Mouse (Mus musculus) embryo, embryonic 10 days (tissue): ENCODE data around the gene Gm11756.
"Not testable (repeated sequence)": the region's sequence is repeated elsewhere in the genome, so short reads cannot be mapped to it uniquely, and the experiment has no call there.

ENCODE experiments used
- DNase-seq: peaks from one replicate; pipeline ENCODE4 v3.0.0-alpha.2; 2015; ENCODE audit warnings: low spot score

Gm11756 gene

DNA sequence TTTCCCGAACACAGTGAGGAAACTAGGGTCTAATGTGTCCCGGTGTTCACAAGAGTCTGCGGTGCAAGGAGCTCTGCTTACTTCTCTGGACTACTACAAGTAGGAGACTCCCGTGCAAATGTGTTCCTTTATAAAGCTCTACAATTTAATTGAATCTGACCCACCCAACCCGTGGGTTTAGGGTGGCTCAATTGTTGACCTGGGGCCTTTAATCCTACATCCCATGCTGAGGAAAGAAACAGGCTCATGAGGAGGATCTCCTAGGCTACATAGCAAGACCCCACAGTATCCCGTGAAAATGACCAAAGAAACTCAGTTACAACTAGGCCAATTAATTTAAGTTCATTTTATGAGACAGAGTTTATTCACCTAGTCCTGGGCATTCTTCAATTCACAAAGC is at the start of gene Gm11756:
Gm11756 (minus strand) TSS at position 101 of the 400 bp plus-strand sequence.
- DNase-seq, result not testable (repeated sequence)

DNA sequence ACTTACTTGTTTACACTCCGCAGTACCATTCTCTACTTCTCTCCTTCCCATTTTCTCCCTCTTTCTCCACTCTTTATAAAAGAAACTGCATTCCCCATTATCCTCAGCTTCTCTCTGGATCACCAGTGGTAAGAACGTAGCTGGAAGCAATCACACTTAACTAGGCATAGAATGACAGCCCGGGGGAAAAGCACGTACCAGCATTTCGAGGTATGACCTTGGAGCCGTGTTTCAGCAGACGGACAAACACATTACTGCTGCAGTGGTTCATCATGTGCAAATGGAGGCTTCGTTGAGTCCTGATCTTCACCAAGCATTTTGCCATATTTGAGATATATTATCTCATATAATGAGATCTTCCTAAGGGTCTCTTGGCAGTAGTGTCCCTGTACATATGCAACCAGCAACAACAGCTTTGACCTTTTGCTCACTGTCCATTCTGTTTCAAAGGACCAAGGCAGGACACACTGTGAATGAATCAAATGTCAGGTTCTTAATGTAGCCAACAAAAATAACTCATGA is 29.9 kb upstream of the Gm11756 start, which contains the start of gene 2310002L09Rik:
2310002L09Rik (minus strand) TSS at position 472 of the 522 bp plus-strand sequence.
- no peak for DNase-seq

DNA sequence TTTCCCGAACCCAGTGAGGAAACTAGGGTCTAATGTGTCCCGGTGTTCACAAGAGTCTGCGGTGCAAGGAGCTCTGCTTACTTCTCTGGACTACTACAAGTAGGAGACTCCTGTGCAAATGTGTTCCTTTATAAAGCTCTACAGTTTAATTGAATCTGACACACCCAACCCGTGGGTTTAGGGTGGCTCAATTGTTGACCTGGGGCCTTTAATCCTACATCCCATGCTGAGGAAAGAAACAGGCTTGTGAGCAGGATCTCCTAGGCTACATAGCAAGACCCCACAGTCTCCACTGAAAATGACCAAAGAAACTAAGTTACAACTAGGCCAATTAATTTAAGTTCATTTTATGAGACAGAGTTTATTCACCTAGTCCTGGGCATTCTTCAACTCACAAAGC is 14.7 kb downstream of the Gm11756 start, which contains the start of gene Gm13871:
Gm13871 (minus strand) TSS at position 101 of the 400 bp plus-strand sequence.
- not testable (repeated sequence) for DNase-seq

DNA sequence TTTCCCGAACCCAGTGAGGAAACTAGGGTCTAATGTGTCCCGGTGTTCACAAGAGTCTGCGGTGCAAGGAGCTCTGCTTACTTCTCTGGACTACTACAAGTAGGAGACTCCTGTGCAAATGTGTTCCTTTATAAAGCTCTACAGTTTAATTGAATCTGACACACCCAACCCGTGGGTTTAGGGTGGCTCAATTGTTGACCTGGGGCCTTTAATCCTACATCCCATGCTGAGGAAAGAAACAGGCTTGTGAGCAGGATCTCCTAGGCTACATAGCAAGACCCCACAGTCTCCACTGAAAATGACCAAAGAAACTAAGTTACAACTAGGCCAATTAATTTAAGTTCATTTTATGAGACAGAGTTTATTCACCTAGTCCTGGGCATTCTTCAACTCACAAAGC is 29.5 kb downstream of the Gm11756 start, which contains the start of gene Gm11757:
Gm11757 (minus strand) TSS at position 101 of the 400 bp plus-strand sequence.
- DNase-seq, result not testable (repeated sequence)

DNA sequence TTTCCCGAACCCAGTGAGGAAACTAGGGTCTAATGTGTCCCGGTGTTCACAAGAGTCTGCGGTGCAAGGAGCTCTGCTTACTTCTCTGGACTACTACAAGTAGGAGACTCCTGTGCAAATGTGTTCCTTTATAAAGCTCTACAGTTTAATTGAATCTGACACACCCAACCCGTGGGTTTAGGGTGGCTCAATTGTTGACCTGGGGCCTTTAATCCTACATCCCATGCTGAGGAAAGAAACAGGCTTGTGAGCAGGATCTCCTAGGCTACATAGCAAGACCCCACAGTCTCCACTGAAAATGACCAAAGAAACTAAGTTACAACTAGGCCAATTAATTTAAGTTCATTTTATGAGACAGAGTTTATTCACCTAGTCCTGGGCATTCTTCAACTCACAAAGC is 44.4 kb downstream of the Gm11756 start, which contains the start of gene Gm11758:
Gm11758 (minus strand) TSS at position 101 of the 400 bp plus-strand sequence.
- not testable (repeated sequence) for DNase-seq
